Mouse (Mus musculus) spleen, adult 2 months (tissue): Measurements from ENCODE around the gene Arhgef17.

Experiments
- CTCF ChIP-seq: fragments of 200-500 bp; IDR thresholded peaks from 2 replicates; pipeline ENCODE4 v1.5.1; 2011; ENCODE audit warnings: mild to moderate bottlenecking, inconsistent platforms; ENCODE audit not compliant: insufficient read depth, insufficient read length, insufficient replicate concordance; ENCODE audit errors: extremely low read depth
- POLR2A ChIP-seq: fragments of 200-500 bp; IDR thresholded peaks from 2 replicates; pipeline ENCODE4 v1.6.1; 2011; ENCODE audit warnings: low read depth, low read length, inconsistent platforms

DNA sequence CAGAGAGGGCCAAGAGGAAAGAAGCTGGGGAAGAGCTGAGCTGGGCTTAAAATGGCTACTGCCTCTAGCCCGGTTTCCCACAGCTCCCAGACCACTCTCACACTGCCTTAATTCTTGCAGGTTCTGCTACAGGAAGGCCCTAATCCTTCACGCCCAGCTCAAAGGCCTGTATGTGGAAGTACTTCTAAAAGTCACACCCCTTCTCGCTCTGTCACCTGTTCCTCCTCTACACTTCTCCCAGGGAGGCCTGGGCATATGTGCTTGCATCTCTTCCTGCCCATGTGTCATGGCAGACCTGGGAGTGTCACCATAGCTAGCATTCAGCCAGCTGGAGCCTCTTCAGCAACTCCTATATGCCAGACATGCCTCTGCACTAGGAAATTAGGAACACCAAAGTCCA, 78.5 kb downstream of the Arhgef17 start:
- no peak for TF ChIP-seq CTCF
- TF ChIP-seq POLR2A: no peak
